Mouse (Mus musculus) liver, embryonic 11.5 days (tissue): ENCODE measurements around the gene Tob1. TPM values are rescaled to one million over a fixed set of nuclear protein-coding genes. Genes with fewer than 3 reads are reported as not detected.
A peak's percentile ranks its signal among the peaks of the same experiment; 100 is the strongest.

ENCODE experiments used
- ATAC-seq: fragments of 200-750 bp; cut with Nextera tagmentation; replicated peaks from 2 replicates; pipeline ENCODE4 v1.8.0; 2017; ENCODE audit warnings: moderate number of reproducible peaks, mild to moderate bottlenecking, moderate TSS enrichment, moderate library complexity; ENCODE audit not compliant: low FRiP score
- DNase-seq: peaks from one replicate; pipeline ENCODE4 v3.0.0-alpha.2; 2017; ENCODE audit warnings: low spot score
- H3K27ac ChIP-seq: fragments of 300-500 bp; sonication (generic); 2 replicates; pipeline ENCODE4 v1.5.1; 2014; ENCODE audit warnings: mild to moderate bottlenecking, low read depth, low read length, control low read depth
- H3K27me3 ChIP-seq: fragments of 300-500 bp; sonication (generic); replicated peaks from 2 replicates; pipeline ENCODE4 v1.6.1; 2014; ENCODE audit warnings: low read length, mixed read lengths; ENCODE audit not compliant: control insufficient read depth, insufficient read depth
- H3K36me3 ChIP-seq: fragments of 300-500 bp; sonication (generic); 2 replicates; pipeline ENCODE4 v1.6.1; 2014; ENCODE audit warnings: mild to moderate bottlenecking, low read length, moderate library complexity, mixed read lengths; ENCODE audit not compliant: control insufficient read depth, insufficient read depth
- H3K4me1 ChIP-seq: fragments of 300-500 bp; sonication (generic); replicated peaks from 2 replicates; pipeline ENCODE4 v1.6.1; 2014; ENCODE audit warnings: low read length, mixed read lengths; ENCODE audit not compliant: control insufficient read depth, insufficient read depth
- H3K4me2 ChIP-seq: fragments of 300-500 bp; sonication (generic); 2 replicates; pipeline ENCODE4 v1.6.1; 2014; ENCODE audit warnings: mild to moderate bottlenecking, control low read depth, moderate library complexity
- H3K4me3 ChIP-seq: fragments of 300-500 bp; sonication (generic); 2 replicates; pipeline ENCODE4 v1.5.1; 2014; ENCODE audit warnings: low read depth, low read length, control low read depth
- H3K9ac ChIP-seq: fragments of 300-500 bp; sonication (generic); 2 replicates; pipeline ENCODE4 v1.6.1; 2014; ENCODE audit warnings: low read depth, low read length, control low read depth
- H3K9me3 ChIP-seq: fragments of 300-500 bp; sonication (generic); 2 replicates; pipeline ENCODE4 v1.6.1; 2016; ENCODE audit warnings: low read length, inconsistent platforms, mixed read lengths; ENCODE audit not compliant: control insufficient read depth
- WGBS: fragments of 180-500 bp; shearing (Covaris S2); extraction: QIAGEN DNeasy Blood & Tissue Kit; methylation state at CpG from one replicate; pipeline ENCODE4 v1.1.7; 2014; 5-methylcytosine and 5-hydroxymethylcytosine counted together
- polyA plus RNA-seq: library from polyadenylated mRNA; unstranded; fragments of >200 nt; fragmentation: Nextera tagmentation; extraction: Ambion mirVana; gene quantifications from 2 replicates; pipeline ENCODE4 v1.2.1, GENCODE M21; 2014

Tob1 gene
- polyA plus RNA-seq, 1 experiment from 2014 or later: 18.6 TPM

- Histone ChIP-seq H3K27ac (no peak overlapping the region), H3K4me1 (peaks cover 19% of the 10 kb centered on the region)
Observed at GRCm38 (mm10) chr11:94173726-94174146, 37.5 kb upstream of the Tob1 start.

GRCm38 (mm10) chr11:94175288-94175687 lies 36.0 kb upstream of the Tob1 start:
- 62% methylated on average over 7 of the region's 7 CpGs for WGBS
- no peak; the same call in 1 of the 2 replicates for ATAC-seq
- H3K27ac ChIP-seq: no peak overlapping the region

More at GRCm38 (mm10) chr11:94173726-94174146, 37.5 kb upstream of the Tob1 start:
- DNase-seq (no peak), ATAC-seq (peak; percentile 73)
- no peaks in the 10 kb centered on the region for H3K36me3 ChIP-seq
- H3K9me3 ChIP-seq: no peaks in the 10 kb centered on the region
- peaks cover 2% of the 10 kb centered on the region; the same call in 1 of the 2 replicates for H3K27me3 ChIP-seq
- no peak overlapping the region for H3K4me2 ChIP-seq
- no peak overlapping the region for H3K4me3 ChIP-seq
- H3K9ac ChIP-seq: no peak overlapping the region
- 26% methylated on average over 4 of the region's 4 CpGs for WGBS

DNA sequence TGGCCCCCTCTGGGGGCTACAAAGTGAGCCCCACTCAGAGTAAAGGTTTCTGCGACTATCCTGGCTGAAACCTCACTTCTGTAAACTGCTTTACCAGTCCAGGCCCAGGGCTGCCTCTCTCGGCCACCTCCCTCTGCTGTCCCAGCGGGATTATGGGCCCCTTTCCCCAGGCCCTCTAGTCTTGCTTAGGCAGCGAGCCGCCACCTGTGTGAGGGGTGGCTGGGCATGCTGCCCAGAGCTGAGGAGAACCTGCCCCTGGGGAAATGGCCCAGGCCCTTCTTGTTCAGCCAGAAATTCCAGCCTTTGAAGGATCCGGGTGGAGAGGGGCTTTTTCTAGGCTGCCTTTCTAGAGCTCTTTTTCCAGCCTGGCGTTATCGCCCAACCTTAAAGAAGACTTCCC lies 35.6 kb upstream of the Tob1 start:
- WGBS: 62% methylated on average over 8 of the region's 8 CpGs
- Histone ChIP-seq H3K27me3 (0 out of 2 replicates have a peak, but pooled peaks cover 2% of the 10 kb centered on the region), H3K36me3 (no peaks in the 10 kb centered on the region), H3K4me3 (no peak overlapping the region), H3K4me1 (peaks cover 23% of the 10 kb centered on the region), H3K9me3 (no peaks in the 10 kb centered on the region), H3K9ac (no peak overlapping the region), H3K4me2 (no peak overlapping the region), H3K27ac (no peak overlapping the region)
- ATAC-seq (no peak), DNase-seq (no peak)

More at GRCm38 (mm10) chr11:94175288-94175687, 36.0 kb upstream of the Tob1 start:
- Histone ChIP-seq H3K9ac (no peak overlapping the region), H3K4me1 (peaks cover 22% of the 10 kb centered on the region), H3K9me3 (no peaks in the 10 kb centered on the region), H3K4me2 (no peak overlapping the region), H3K36me3 (no peaks in the 10 kb centered on the region), H3K4me3 (no peak overlapping the region), H3K27me3 (peaks cover 2% of the 10 kb centered on the region; the same call in 1 of the 2 replicates)
- no peak for DNase-seq

GRCm38 (mm10) chr11:94177841-94178585 lies 33.2 kb upstream of the Tob1 start:
- ATAC-seq (no peak), DNase-seq (no peak)
- Histone ChIP-seq H3K4me2 (no peak overlapping the region), H3K27ac (no peak overlapping the region), H3K36me3 (no peaks in the 10 kb centered on the region), H3K9me3 (no peaks in the 10 kb centered on the region), H3K27me3 (no peaks in the 10 kb centered on the region), H3K9ac (no peak overlapping the region), H3K4me1 (peaks cover 19% of the 10 kb centered on the region), H3K4me3 (no peak overlapping the region)
- 71% methylated on average over 15 of the region's 15 CpGs for WGBS

- ATAC-seq (no peak), DNase-seq (no peak)
- WGBS: 14% methylated on average over 1 of the region's 1 CpGs
- Histone ChIP-seq H3K9me3 (no peaks in the 10 kb centered on the region), H3K27ac (no peak overlapping the region), H3K4me1 (peaks cover 10% of the 10 kb centered on the region), H3K27me3 (no peaks in the 10 kb centered on the region), H3K4me2 (no peak overlapping the region), H3K9ac (no peak overlapping the region), H3K4me3 (no peak overlapping the region), H3K36me3 (no peaks in the 10 kb centered on the region)
Observed at GRCm38 (mm10) chr11:94179768-94180167, 31.5 kb upstream of the Tob1 start.

DNA sequence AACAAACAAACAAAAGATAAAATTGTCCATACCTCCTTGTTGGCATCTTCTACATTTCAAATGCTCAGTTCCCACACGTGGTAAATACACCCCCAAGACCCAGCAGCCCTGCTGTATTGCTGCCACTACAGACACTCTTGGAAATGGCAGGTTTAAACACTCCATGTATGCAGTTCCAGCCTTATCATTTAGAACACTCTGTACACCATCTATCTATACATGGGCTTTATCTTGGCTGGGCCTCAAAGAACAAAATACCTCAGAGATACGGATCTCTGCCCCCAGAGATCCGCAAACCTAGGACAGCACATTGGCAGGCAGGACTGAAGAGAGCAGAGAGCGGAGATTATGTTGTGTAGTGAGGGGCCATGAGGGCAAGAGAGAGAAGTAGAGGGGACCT lies 31.1 kb upstream of the Tob1 start:
- Histone ChIP-seq H3K9ac (no peak overlapping the region), H3K36me3 (no peaks in the 10 kb centered on the region), H3K9me3 (no peaks in the 10 kb centered on the region), H3K27me3 (no peaks in the 10 kb centered on the region), H3K4me1 (peaks cover 7% of the 10 kb centered on the region), H3K4me2 (no peak overlapping the region), H3K4me3 (no peak overlapping the region), H3K27ac (no peak overlapping the region)
- 56% methylated on average over 4 of the region's 4 CpGs for WGBS
- ATAC-seq (0 out of 2 replicates have a peak, but pooled peaks have one; percentile 43), DNase-seq (no peak)

DNA sequence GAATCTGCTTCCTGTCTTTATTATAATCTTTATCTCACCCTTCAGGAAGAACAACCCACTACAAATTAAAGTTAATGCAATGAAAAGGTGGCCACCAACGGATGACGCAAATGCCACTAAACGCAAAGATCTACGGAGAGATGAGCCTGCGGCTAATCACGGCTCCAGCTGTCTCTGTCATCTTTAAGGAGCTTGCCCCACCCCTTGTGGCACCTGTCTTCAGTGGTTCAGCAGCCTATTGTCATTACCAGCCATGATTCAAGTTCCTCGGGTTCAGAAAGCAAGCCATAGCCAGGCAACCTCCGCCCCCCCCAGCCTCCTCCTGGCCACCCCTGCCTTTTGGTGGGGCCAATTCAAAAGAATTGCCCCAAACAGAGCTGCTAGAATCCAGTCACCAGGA lies 29.6 kb upstream of the Tob1 start:
- ATAC-seq: no peak
- 83% methylated on average over 8 of the region's 8 CpGs for WGBS
- no peak for DNase-seq

GRCm38 (mm10) chr11:94182711-94183110 lies 28.5 kb upstream of the Tob1 start:
- WGBS: 93% methylated on average over 4 of the region's 4 CpGs
- no peak overlapping the region for H3K9ac ChIP-seq
- no peaks in the 10 kb centered on the region for H3K36me3 ChIP-seq
- no peak overlapping the region for H3K27ac ChIP-seq
- H3K27me3 ChIP-seq: no peaks in the 10 kb centered on the region
- H3K4me3 ChIP-seq: no peak overlapping the region
- no peaks in the 10 kb centered on the region for H3K9me3 ChIP-seq
- no peak overlapping the region for H3K4me2 ChIP-seq
- DNase-seq (no peak), ATAC-seq (0 out of 2 replicates have a peak, but pooled peaks have one; percentile 10)
- peaks cover 5% of the 10 kb centered on the region; the same call in 1 of the 2 replicates for H3K4me1 ChIP-seq

More for the DNA sequence above, 29.6 kb upstream of the Tob1 start:
- no peak overlapping the region for H3K4me2 ChIP-seq
- no peaks in the 10 kb centered on the region for H3K27me3 ChIP-seq
- no peak overlapping the region for H3K9ac ChIP-seq
- no peak overlapping the region for H3K27ac ChIP-seq
- no peaks in the 10 kb centered on the region for H3K9me3 ChIP-seq
- H3K4me1 ChIP-seq: peaks cover 5% of the 10 kb centered on the region; the same call in 1 of the 2 replicates
- no peaks in the 10 kb centered on the region for H3K36me3 ChIP-seq
- H3K4me3 ChIP-seq: no peak overlapping the region

- H3K4me2 ChIP-seq: no peak overlapping the region
- 63% methylated on average over 5 of the region's 5 CpGs for WGBS
- DNase-seq (no peak), ATAC-seq (0 out of 2 replicates have a peak, but pooled peaks have one; percentile 18)
- H3K4me1 ChIP-seq: peaks cover 5% of the 10 kb centered on the region; the same call in 1 of the 2 replicates
- H3K36me3 ChIP-seq: no peaks in the 10 kb centered on the region
- no peak overlapping the region for H3K27ac ChIP-seq
- H3K27me3 ChIP-seq: no peaks in the 10 kb centered on the region
- no peaks in the 10 kb centered on the region for H3K9me3 ChIP-seq
- no peak overlapping the region for H3K4me3 ChIP-seq
- no peak overlapping the region for H3K9ac ChIP-seq
Observed at GRCm38 (mm10) chr11:94183120-94183519, 28.1 kb upstream of the Tob1 start.
